ENCODE assay signal across 1 mouse cellular context in the genomic region with DNA sequence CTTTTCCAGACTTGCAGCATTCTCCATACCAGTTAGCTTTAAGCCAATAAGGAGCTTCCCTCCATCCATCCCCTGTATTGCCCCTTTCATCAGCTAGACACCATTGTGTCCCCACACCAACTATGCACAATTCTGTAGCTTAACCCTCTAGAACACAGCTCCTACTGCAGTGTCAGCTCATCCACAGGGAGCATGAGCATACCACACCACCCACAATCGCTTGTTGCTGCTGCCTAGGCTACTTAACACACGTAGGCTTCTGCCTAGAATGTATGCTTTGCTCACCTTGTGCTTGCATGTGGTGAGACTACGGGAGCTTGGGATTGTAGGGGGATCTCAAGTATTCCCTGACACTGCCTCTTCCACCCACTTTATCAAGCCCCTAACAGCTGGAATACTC.
TF ChIP-seq lines count a peak whose summit lies in the region.

No protein-coding gene starts in this region.

TF ChIP-seq in MEL, 35 proteins besides CTCF, POLR2A, EP300 and RAD21:
- peak; percentile 84; the same call in 1 of the 2 replicates for TF ChIP-seq POLR2AphosphoS2 (IDR thresholded peaks at IDR 0.05; ENCODE audit: low read length)
- no peak for TF ChIP-seq SMC3 (IDR thresholded peaks at IDR 0.05; ENCODE audit: low read depth, low read length)
- no peak for TF ChIP-seq ZMIZ1 (IDR thresholded peaks at IDR 0.05; ENCODE audit: low read depth, low read length)
- TF ChIP-seq CHD2 (IDR thresholded peaks at IDR 0.05; ENCODE audit: low read length) = no peak
- TF ChIP-seq E2F4 (IDR thresholded peaks at IDR 0.05; ENCODE audit: borderline replicate concordance, low read depth, low read length) = no peak
